Mouse (Mus musculus) stomach, embryonic 15.5 days (tissue): ENCODE measurements around the gene 4930402H24Rik. TPM values are rescaled to one million over a fixed set of nuclear protein-coding genes. Genes with fewer than 3 reads are reported as not detected.

Experiments
- ATAC-seq: fragments of 200-750 bp; cut with Nextera tagmentation; 2 replicates; pipeline ENCODE4 v1.8.0; 2017; ENCODE audit warnings: low read depth, moderate number of reproducible peaks, moderate TSS enrichment; ENCODE audit not compliant: insufficient read depth, low FRiP score
- H3K27ac ChIP-seq: fragments of 300-500 bp; sonication (generic); 2 replicates; pipeline ENCODE4 v1.5.1; 2015; ENCODE audit warnings: mild to moderate bottlenecking, inconsistent platforms
- H3K27me3 ChIP-seq: fragments of 300-500 bp; sonication (generic); replicated peaks from 2 replicates; pipeline ENCODE4 v1.6.1; 2015; ENCODE audit warnings: inconsistent platforms
- H3K36me3 ChIP-seq: fragments of 300-500 bp; sonication (generic); 2 replicates; pipeline ENCODE4 v1.6.1; 2015; ENCODE audit warnings: inconsistent platforms
- H3K4me1 ChIP-seq: fragments of 300-500 bp; sonication (generic); 2 replicates; pipeline ENCODE4 v1.6.1; 2015; ENCODE audit warnings: inconsistent platforms
- H3K4me2 ChIP-seq: fragments of 300-500 bp; sonication (generic); 2 replicates; pipeline ENCODE4 v1.6.1; 2015; ENCODE audit warnings: mild to moderate bottlenecking, inconsistent platforms
- H3K4me3 ChIP-seq: fragments of 300-500 bp; sonication (generic); replicated peaks from 2 replicates; pipeline ENCODE4 v1.5.1; 2015; ENCODE audit warnings: inconsistent platforms
- H3K9ac ChIP-seq: fragments of 300-500 bp; sonication (generic); 2 replicates; pipeline ENCODE4 v1.6.1; 2015; ENCODE audit warnings: inconsistent platforms
- H3K9me3 ChIP-seq: fragments of 300-500 bp; sonication (generic); 2 replicates; pipeline ENCODE4 v1.6.1; 2016; ENCODE audit warnings: inconsistent platforms
- WGBS: fragments of 180-500 bp; shearing (Covaris S2); methylation state at CpG from one replicate; pipeline ENCODE4 v1.1.7; 2015; 5-methylcytosine and 5-hydroxymethylcytosine counted together
- polyA plus RNA-seq: library from polyadenylated mRNA; unstranded; fragments of >200 nt; fragmentation: Nextera tagmentation; extraction: Ambion mirVana; gene quantifications from 2 replicates; pipeline ENCODE4 v1.2.1, GENCODE M21; 2015

The 4930402H24Rik gene
- polyA plus RNA-seq, 1 experiment from 2014 or later = 29.8 TPM

DNA sequence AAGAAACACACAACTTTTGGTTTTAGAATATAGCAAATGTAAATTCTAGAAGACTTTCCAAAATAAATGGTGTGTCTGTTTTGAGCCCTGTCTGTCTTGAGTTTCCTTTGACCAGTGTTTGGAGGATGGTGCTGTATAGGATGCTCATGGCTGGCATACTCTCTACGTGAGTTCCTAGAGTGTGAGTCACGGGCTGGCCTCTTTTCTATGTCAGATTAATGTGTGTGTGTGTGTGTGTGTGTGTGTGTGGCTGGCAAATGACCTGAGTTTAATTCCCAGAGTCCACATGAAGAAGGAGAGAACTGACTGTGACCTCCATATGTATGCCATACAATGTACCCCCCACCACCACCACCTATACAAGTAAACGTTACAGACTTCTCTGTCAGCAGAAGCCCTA lies 224.7 kb downstream of the 4930402H24Rik start:
- H3K4me3 ChIP-seq = no peak overlapping the region
- no peaks in the 10 kb centered on the region for H3K4me1 ChIP-seq
- no peak for ATAC-seq
- no peaks in the 10 kb centered on the region for H3K9me3 ChIP-seq
- H3K27me3 ChIP-seq = no peaks in the 10 kb centered on the region
- H3K36me3 ChIP-seq = peaks cover 43% of the 10 kb centered on the region
- 84% methylated on average over 3 of the region's 3 CpGs for WGBS
- no peak overlapping the region for H3K4me2 ChIP-seq
- H3K27ac ChIP-seq = no peak overlapping the region
- no peak overlapping the region for H3K9ac ChIP-seq

DNA sequence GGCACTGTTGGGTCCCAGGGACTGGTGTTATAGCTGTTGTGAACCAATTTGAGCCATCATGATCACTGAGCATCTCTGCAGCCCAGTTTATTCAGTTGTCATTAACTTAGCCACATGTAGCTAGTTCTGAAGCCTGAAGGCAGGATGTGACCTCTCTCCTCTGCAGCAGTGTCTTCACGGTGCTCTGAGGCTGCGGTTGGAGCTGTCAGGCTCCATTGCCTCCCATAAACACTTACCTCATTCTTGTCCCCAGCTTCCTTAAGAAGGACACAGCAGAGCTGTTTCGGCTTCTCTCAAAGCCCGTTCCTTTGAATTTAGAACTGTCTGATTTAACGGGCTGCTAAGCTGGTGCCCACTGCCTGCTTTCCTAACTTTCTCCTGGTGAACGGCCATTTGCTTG lies 226.3 kb downstream of the 4930402H24Rik start:
- H3K36me3 ChIP-seq = peaks cover 53% of the 10 kb centered on the region
- no peak overlapping the region for H3K4me3 ChIP-seq
- ATAC-seq = no peak
- H3K4me2 ChIP-seq = no peak overlapping the region
- 91% methylated on average over 6 of the region's 6 CpGs for WGBS
- no peak overlapping the region for H3K27ac ChIP-seq
- no peak overlapping the region for H3K9ac ChIP-seq
- H3K27me3 ChIP-seq = no peaks in the 10 kb centered on the region
- no peaks in the 10 kb centered on the region for H3K4me1 ChIP-seq
- no peaks in the 10 kb centered on the region for H3K9me3 ChIP-seq

- H3K9ac ChIP-seq = no peak overlapping the region
- H3K27ac ChIP-seq = no peak overlapping the region
- no peaks in the 10 kb centered on the region for H3K4me1 ChIP-seq
- no peaks in the 10 kb centered on the region for H3K9me3 ChIP-seq
- H3K4me3 ChIP-seq = no peak overlapping the region
- peaks cover 57% of the 10 kb centered on the region for H3K36me3 ChIP-seq
- ATAC-seq = no peak
- no peaks in the 10 kb centered on the region for H3K27me3 ChIP-seq
- 92% methylated on average over 12 of the region's 12 CpGs for WGBS
- H3K4me2 ChIP-seq = no peak overlapping the region
Observed at GRCm38 (mm10) chr2:130679154-130679553, 227.1 kb downstream of the 4930402H24Rik start.

DNA sequence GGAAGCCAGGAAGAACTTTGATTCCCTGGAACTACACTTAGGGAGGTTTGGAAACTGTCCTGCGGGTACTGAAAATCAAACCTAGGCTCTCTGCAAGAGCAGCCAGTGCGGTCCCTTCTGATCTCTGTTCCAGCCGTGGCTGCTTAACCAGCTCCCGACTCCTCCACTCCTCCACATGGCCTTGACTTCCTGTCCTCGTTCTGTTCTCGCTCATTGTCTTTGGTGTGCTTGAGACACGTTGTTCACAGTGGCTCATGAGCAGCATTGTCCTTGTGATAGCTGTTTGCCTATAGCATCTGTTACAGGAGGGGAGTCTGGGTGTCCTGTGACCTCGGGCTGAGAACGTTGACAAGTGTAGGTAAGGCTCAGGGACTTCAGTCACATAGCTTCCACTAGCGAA lies 229.0 kb downstream of the 4930402H24Rik start:
- ATAC-seq = no peak
- Histone ChIP-seq H3K4me2 (no peak overlapping the region), H3K36me3 (peaks cover 64% of the 10 kb centered on the region), H3K9me3 (no peaks in the 10 kb centered on the region), H3K27me3 (no peaks in the 10 kb centered on the region), H3K4me1 (no peaks in the 10 kb centered on the region), H3K9ac (no peak overlapping the region), H3K27ac (no peak overlapping the region), H3K4me3 (no peak overlapping the region)
- WGBS = 86% methylated on average over 10 of the region's 10 CpGs

- Histone ChIP-seq H3K9me3 (no peaks in the 10 kb centered on the region), H3K36me3 (peaks cover 16% of the 10 kb centered on the region; the same call in 1 of the 2 replicates), H3K4me1 (peaks cover 26% of the 10 kb centered on the region), H3K9ac (peak within 1 kb of the TSS; percentile 39; the same call in 1 of the 2 replicates), H3K27ac (peak within 1 kb of the TSS; percentile 86), H3K4me3 (peak within 1 kb of the TSS; percentile 73), H3K27me3 (no peaks in the 10 kb centered on the region), H3K4me2 (peak within 1 kb of the TSS; percentile 91)
- WGBS = 1% methylated on average over 31 of the region's 31 CpGs
- ATAC-seq = peak; percentile 70
Observed at GRCm38 (mm10) chr2:130667559-130667958, 238.6 kb downstream of the 4930402H24Rik start, which contains the start of gene Itpa. Gene Itpa, plus strand, starts transcription at chr2:130667610.

- peak; percentile 95 for ATAC-seq
- WGBS = under 1% methylated on average over 40 of the region's 40 CpGs
- H3K9me3 ChIP-seq = no peaks in the 10 kb centered on the region
Observed at GRCm38 (mm10) chr2:130664102-130664701, 242.0 kb downstream of the 4930402H24Rik start, which contains the start of gene Ddrgk1. Gene Ddrgk1, minus strand, starts transcription at chr2:130664659.

DNA sequence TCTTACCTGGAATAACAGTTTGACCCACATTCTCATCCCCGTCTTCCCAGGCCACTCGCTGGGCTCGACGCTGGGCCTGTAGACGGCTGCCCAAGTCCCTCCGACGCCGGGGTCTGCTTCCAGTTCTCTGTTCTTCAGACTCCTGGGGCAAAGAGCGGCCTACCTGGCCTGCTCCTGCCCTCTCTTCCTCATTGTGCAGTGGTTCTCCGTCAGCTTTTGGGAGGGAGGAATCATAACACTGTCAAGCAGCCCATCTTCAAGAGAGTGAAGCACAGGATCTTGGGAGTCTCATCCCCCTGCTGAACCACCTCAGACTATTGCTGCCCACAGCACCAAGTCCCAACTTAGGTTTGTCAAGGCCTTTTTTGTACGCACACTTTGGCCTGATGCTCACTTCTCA lies 242.9 kb downstream of the 4930402H24Rik start:
- peaks cover 31% of the 10 kb centered on the region; the same call in 1 of the 2 replicates for H3K36me3 ChIP-seq
- no peak overlapping the region for H3K27ac ChIP-seq
- no peak for ATAC-seq
- H3K4me1 ChIP-seq = peaks cover 21% of the 10 kb centered on the region
- H3K9me3 ChIP-seq = no peaks in the 10 kb centered on the region
- H3K9ac ChIP-seq = peak overlapping the region; percentile 66; the same call in 1 of the 2 replicates
- peak overlapping the region; percentile 69 for H3K4me3 ChIP-seq
- H3K27me3 ChIP-seq = no peaks in the 10 kb centered on the region
- 89% methylated on average over 11 of the region's 11 CpGs for WGBS
- H3K4me2 ChIP-seq = peak overlapping the region; percentile 73

More at GRCm38 (mm10) chr2:130664102-130664701, 242.0 kb downstream of the 4930402H24Rik start, which contains the start of gene Ddrgk1:
- no peaks in the 10 kb centered on the region for H3K27me3 ChIP-seq
- peak within 1 kb of the TSS; percentile 69 for H3K4me3 ChIP-seq
- peak within 1 kb of the TSS; percentile 66; the same call in 1 of the 2 replicates for H3K9ac ChIP-seq
- H3K4me2 ChIP-seq = peak within 1 kb of the TSS; percentile 73
- H3K36me3 ChIP-seq = peaks cover 23% of the 10 kb centered on the region; the same call in 1 of the 2 replicates
- peak within 1 kb of the TSS; percentile 99 for H3K27ac ChIP-seq
- peaks cover 23% of the 10 kb centered on the region for H3K4me1 ChIP-seq

- Histone ChIP-seq H3K4me3 (no peak overlapping the region), H3K27ac (no peak overlapping the region), H3K4me2 (no peak overlapping the region), H3K9me3 (no peaks in the 10 kb centered on the region), H3K36me3 (peaks cover 66% of the 10 kb centered on the region), H3K9ac (no peak overlapping the region), H3K27me3 (no peaks in the 10 kb centered on the region), H3K4me1 (peaks cover 7% of the 10 kb centered on the region)
- no peak for ATAC-seq
- 92% methylated on average over 10 of the region's 10 CpGs for WGBS
Observed at GRCm38 (mm10) chr2:130658530-130658929, 247.7 kb downstream of the 4930402H24Rik start.

DNA sequence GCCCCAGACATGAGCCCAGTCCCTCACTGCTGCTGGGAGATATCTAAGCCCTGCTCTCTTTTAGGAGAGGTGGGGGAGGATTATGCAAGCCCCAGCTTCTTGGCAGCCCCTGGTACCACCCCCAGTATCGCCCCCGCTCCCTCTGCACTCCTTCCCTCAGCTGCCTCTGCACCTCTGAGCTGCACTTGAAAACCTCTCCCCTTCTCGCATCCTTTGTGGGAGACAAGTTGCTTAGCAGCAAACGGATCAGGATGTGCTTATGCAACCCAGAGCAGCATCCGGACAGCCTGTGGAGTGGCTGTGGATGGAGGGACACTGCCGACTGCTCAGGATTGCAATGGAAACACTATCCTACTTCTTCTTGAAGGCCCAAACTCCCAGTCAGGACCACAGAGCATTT lies 248.7 kb downstream of the 4930402H24Rik start:
- H3K4me1 ChIP-seq = no peaks in the 10 kb centered on the region
- no peak overlapping the region for H3K27ac ChIP-seq
- no peak for ATAC-seq
- no peaks in the 10 kb centered on the region for H3K27me3 ChIP-seq
- H3K4me3 ChIP-seq = no peak overlapping the region
- no peak overlapping the region for H3K9ac ChIP-seq
- 86% methylated on average over 6 of the region's 6 CpGs for WGBS
- no peaks in the 10 kb centered on the region for H3K9me3 ChIP-seq
- no peak overlapping the region for H3K4me2 ChIP-seq
- H3K36me3 ChIP-seq = peaks cover 70% of the 10 kb centered on the region

GRCm38 (mm10) chr2:130656536-130656935 lies 249.7 kb downstream of the 4930402H24Rik start:
- Histone ChIP-seq H3K27me3 (no peaks in the 10 kb centered on the region), H3K9me3 (no peaks in the 10 kb centered on the region), H3K4me1 (no peaks in the 10 kb centered on the region), H3K4me3 (no peak overlapping the region), H3K27ac (no peak overlapping the region), H3K4me2 (no peak overlapping the region), H3K9ac (no peak overlapping the region), H3K36me3 (peaks cover 64% of the 10 kb centered on the region)
- no peak for ATAC-seq
- WGBS = 92% methylated on average over 9 of the region's 9 CpGs
